Mouse (Mus musculus): ENCODE measurements around the gene Fa2h. TPM values are rescaled to one million over a fixed set of nuclear protein-coding genes. Genes with fewer than 3 reads are reported as not detected.
A peak's percentile ranks its signal among the peaks of the same experiment; 100 is the strongest.

The Fa2h gene
- polyA plus RNA-seq, 1 experiment from 2014 or later = 2.6 TPM

- Histone ChIP-seq H3K9ac (ENCODE audit: low read depth, low read length) (no peak overlapping the region), H3K4me1 (replicated peaks; ENCODE audit: control insufficient read depth, insufficient read depth, low read length) (0 out of 2 replicates have a peak, but pooled peaks cover 2% of the 10 kb centered on the region), H3K27ac (ENCODE audit: low read depth, low read length) (no peak overlapping the region), H3K9me3 (ENCODE audit: control insufficient read depth) (no peaks in the 10 kb centered on the region), H3K4me2 (replicated peaks; ENCODE audit: low read depth) (no peak overlapping the region), H3K36me3 (ENCODE audit: control insufficient read depth, insufficient read depth) (no peaks in the 10 kb centered on the region), H3K4me3 (ENCODE audit: low read depth, low read length) (no peak overlapping the region), H3K27me3 (replicated peaks; ENCODE audit: control insufficient read depth, insufficient read depth, low read length) (no peaks in the 10 kb centered on the region; the same call in 1 of the 2 replicates)
- TF ChIP-seq CTCF (IDR thresholded peaks at IDR 0.05; ENCODE audit: low read depth) = no peak
- no peak for ATAC-seq
- 50% methylated on average over 9 of the region's 9 CpGs for WGBS
Measured at GRCm38 (mm10) chr8:111385915-111386314, 7.7 kb downstream of the Fa2h start.

- Histone ChIP-seq H3K27me3 (replicated peaks; ENCODE audit: control insufficient read depth, insufficient read depth, low read length) (no peaks in the 10 kb centered on the region; the same call in 1 of the 2 replicates), H3K36me3 (ENCODE audit: control insufficient read depth, insufficient read depth) (no peaks in the 10 kb centered on the region), H3K27ac (ENCODE audit: low read depth, low read length) (no peak overlapping the region), H3K9me3 (ENCODE audit: control insufficient read depth) (no peaks in the 10 kb centered on the region), H3K4me3 (ENCODE audit: low read depth, low read length) (no peak overlapping the region), H3K4me1 (replicated peaks; ENCODE audit: control insufficient read depth, insufficient read depth, low read length) (0 out of 2 replicates have a peak, but pooled peaks cover 2% of the 10 kb centered on the region), H3K4me2 (replicated peaks; ENCODE audit: low read depth) (no peak overlapping the region), H3K9ac (ENCODE audit: low read depth, low read length) (no peak overlapping the region)
- no peak for TF ChIP-seq CTCF (IDR thresholded peaks at IDR 0.05; ENCODE audit: low read depth)
- no peak for ATAC-seq
- WGBS = 14% methylated on average over 2 of the region's 2 CpGs
Measured at GRCm38 (mm10) chr8:111384628-111385027, 9.0 kb downstream of the Fa2h start.

GRCm38 (mm10) chr8:111375192-111375591, 18.4 kb downstream of the Fa2h start:
- Histone ChIP-seq H3K4me3 (ENCODE audit: low read depth, low read length) (no peak overlapping the region), H3K9ac (ENCODE audit: low read depth, low read length) (no peak overlapping the region), H3K27me3 (replicated peaks; ENCODE audit: control insufficient read depth, insufficient read depth, low read length) (no peaks in the 10 kb centered on the region), H3K36me3 (ENCODE audit: control insufficient read depth, insufficient read depth) (no peaks in the 10 kb centered on the region), H3K9me3 (ENCODE audit: control insufficient read depth) (no peaks in the 10 kb centered on the region), H3K4me2 (replicated peaks; ENCODE audit: low read depth) (no peak overlapping the region), H3K27ac (ENCODE audit: low read depth, low read length) (no peak overlapping the region), H3K4me1 (replicated peaks; ENCODE audit: control insufficient read depth, insufficient read depth, low read length) (no peaks in the 10 kb centered on the region)
- no peak for ATAC-seq
- TF ChIP-seq CTCF (IDR thresholded peaks at IDR 0.05; ENCODE audit: low read depth) = no peak
- WGBS = 63% methylated on average over 6 of the region's 6 CpGs

GRCm38 (mm10) chr8:111369711-111370110, 23.9 kb downstream of the Fa2h start:
- Histone ChIP-seq H3K27ac (ENCODE audit: low read depth, low read length) (no peak overlapping the region), H3K27me3 (replicated peaks; ENCODE audit: control insufficient read depth, insufficient read depth, low read length) (no peaks in the 10 kb centered on the region), H3K4me2 (replicated peaks; ENCODE audit: low read depth) (no peak overlapping the region), H3K4me3 (ENCODE audit: low read depth, low read length) (no peak overlapping the region), H3K9ac (ENCODE audit: low read depth, low read length) (no peak overlapping the region), H3K36me3 (ENCODE audit: control insufficient read depth, insufficient read depth) (no peaks in the 10 kb centered on the region), H3K9me3 (ENCODE audit: control insufficient read depth) (no peaks in the 10 kb centered on the region), H3K4me1 (replicated peaks; ENCODE audit: control insufficient read depth, insufficient read depth, low read length) (no peaks in the 10 kb centered on the region)
- 77% methylated on average over 9 of the region's 9 CpGs for WGBS
- no peak for ATAC-seq
- TF ChIP-seq CTCF (IDR thresholded peaks at IDR 0.05; ENCODE audit: low read depth) = no peak

DNA sequence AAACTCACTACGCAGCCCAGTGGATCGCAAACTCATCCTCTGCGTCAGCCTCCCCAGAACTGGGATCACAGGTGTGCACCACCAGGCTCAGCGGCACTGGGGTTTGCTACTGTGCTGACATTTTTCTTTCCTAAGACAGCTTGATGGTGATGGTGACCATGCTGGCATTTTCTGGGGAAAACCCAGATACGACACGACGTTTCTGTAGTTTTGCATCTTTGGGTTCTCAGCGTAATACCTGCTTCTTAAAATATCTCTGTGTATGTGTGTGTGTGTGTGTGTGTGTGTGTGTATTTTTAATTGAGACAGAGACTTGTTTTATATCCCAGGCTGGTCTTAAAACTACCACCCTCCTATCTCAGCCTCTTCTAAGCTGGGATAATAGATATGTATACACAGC, 26.3 kb downstream of the Fa2h start:
- ATAC-seq = no peak
- no peaks in the 10 kb centered on the region for H3K4me1 ChIP-seq (replicated peaks; ENCODE audit: control insufficient read depth, insufficient read depth, low read length)
- H3K27me3 ChIP-seq (replicated peaks; ENCODE audit: control insufficient read depth, insufficient read depth, low read length) = no peaks in the 10 kb centered on the region
- H3K9me3 ChIP-seq (ENCODE audit: control insufficient read depth) = no peaks in the 10 kb centered on the region
- no peaks in the 10 kb centered on the region for H3K36me3 ChIP-seq (ENCODE audit: control insufficient read depth, insufficient read depth)
- WGBS = 71% methylated on average over 8 of the region's 8 CpGs
- H3K4me2 ChIP-seq (replicated peaks; ENCODE audit: low read depth) = peak overlapping the region; percentile 61
- H3K27ac ChIP-seq (ENCODE audit: low read depth, low read length) = no peak overlapping the region
- H3K9ac ChIP-seq (ENCODE audit: low read depth, low read length) = no peak overlapping the region
- no peak for TF ChIP-seq CTCF (IDR thresholded peaks at IDR 0.05; ENCODE audit: low read depth)
- H3K4me3 ChIP-seq (ENCODE audit: low read depth, low read length) = no peak overlapping the region

- Histone ChIP-seq H3K36me3 (ENCODE audit: control insufficient read depth, insufficient read depth) (no peaks in the 10 kb centered on the region), H3K27ac (ENCODE audit: low read depth, low read length) (no peak overlapping the region), H3K4me3 (ENCODE audit: low read depth, low read length) (peak overlapping the region; percentile 12; the same call in 1 of the 2 replicates), H3K4me1 (replicated peaks; ENCODE audit: control insufficient read depth, insufficient read depth, low read length) (no peaks in the 10 kb centered on the region), H3K4me2 (replicated peaks; ENCODE audit: low read depth) (peak overlapping the region; percentile 61), H3K27me3 (replicated peaks; ENCODE audit: control insufficient read depth, insufficient read depth, low read length) (no peaks in the 10 kb centered on the region), H3K9me3 (ENCODE audit: control insufficient read depth) (no peaks in the 10 kb centered on the region), H3K9ac (ENCODE audit: low read depth, low read length) (no peak overlapping the region)
- no peak for TF ChIP-seq CTCF (IDR thresholded peaks at IDR 0.05; ENCODE audit: low read depth)
- peak; percentile 80 for ATAC-seq
- WGBS = 18% methylated on average over 14 of the region's 14 CpGs
Measured at GRCm38 (mm10) chr8:111366610-111367234, 26.9 kb downstream of the Fa2h start.

Measured in intestine, postnatal 0 days (tissue).